10 mouse cellular contexts compared by ENCODE assay signal in genomic region chr3:62215806-62216205, GRCm38 (mm10).
DNase-seq lines count a peak whose midpoint lies in the region; ATAC-seq and TF ChIP-seq lines count a peak whose summit lies in the region.
"Had no signal": no experiment of that assay in that cellular context is flagged by ENCODE, and none has a peak within 500 bp of the region (broad histone marks: within the 10 kb centered on the region; RNA-seq: fewer than 3 reads in every experiment).

No protein-coding gene starts in this region.

- TF ChIP-seq CTCF in hindbrain, postnatal 0 days (IDR thresholded peaks at IDR 0.05; ENCODE audit: low read depth), result peak; percentile 47

- no peaks in the 10 kb centered on the region for H3K9me3 ChIP-seq in forebrain, embryonic 14.5 days (replicated peaks; ENCODE audit: control insufficient read depth, low read length)
- no peaks in the 10 kb centered on the region for H3K9me3 ChIP-seq in forebrain, embryonic 11.5 days (ENCODE audit: control insufficient read depth, low read length)
- H3K9me3 ChIP-seq in hindbrain, postnatal 0 days (ENCODE audit: low read length), result no peaks in the 10 kb centered on the region
- H3K9me3 ChIP-seq: embryonic facial prominence, embryonic 12.5 days had no signal

- H3K4me2 ChIP-seq in forebrain, embryonic 14.5 days (ENCODE audit: low read length), result no peak overlapping the region
- no peak overlapping the region for H3K4me2 ChIP-seq in forebrain, embryonic 11.5 days (ENCODE audit: low read depth, low read length, severe bottlenecking)
- H3K4me2 ChIP-seq in hindbrain, postnatal 0 days (ENCODE audit: low read depth, low read length), result no peak overlapping the region
- H3K4me2 ChIP-seq: embryonic facial prominence, embryonic 12.5 days had no signal

- ATAC-seq in forebrain, embryonic 14.5 days, result 0 out of 2 replicates have a peak, but pooled peaks have one; percentile 61
- no peak for ATAC-seq in forebrain, embryonic 11.5 days (replicated peaks; ENCODE audit: low FRiP score)
- ATAC-seq in hindbrain, postnatal 0 days, result 0 out of 2 replicates have a peak, but pooled peaks have one; percentile 59

- DNase-seq in forebrain, embryonic 14.5 days (ENCODE audit: low spot score), result peak; percentile 58
- no peak for DNase-seq in forebrain, embryonic 11.5 days (ENCODE audit: low spot score)
- DNase-seq in urinary bladder, postnatal 14 days (ENCODE audit: low spot score), result peak; percentile 65
- no peak for DNase-seq in urinary bladder, postnatal 10 days (ENCODE audit: low spot score)
- peak; percentile 66 for DNase-seq in hindbrain, postnatal 0 days (ENCODE audit: low spot score)
- peak; percentile 44 to 51 for DNase-seq in left cerebral cortex, postnatal 10 days (ENCODE audit: extremely low spot score in 1 of 2, low spot score in 2 of 2)
- peak; percentile 74 to 84 for DNase-seq in right cerebral cortex, postnatal 10 days (ENCODE audit: low spot score in 2 of 2)
- no peak for DNase-seq in thymus, postnatal 10 days (ENCODE audit: low spot score in 2 of 2)

- H3K9ac ChIP-seq in forebrain, embryonic 14.5 days (ENCODE audit: low read length), result no peak overlapping the region
- H3K9ac ChIP-seq in forebrain, embryonic 11.5 days (ENCODE audit: low read length), result no peak overlapping the region
- no peak overlapping the region for H3K9ac ChIP-seq in hindbrain, postnatal 0 days (replicated peaks; ENCODE audit: low read length)
- H3K9ac ChIP-seq: embryonic facial prominence, embryonic 12.5 days; liver, embryonic 14.5 days had no signal

- H3K27ac ChIP-seq in forebrain, embryonic 14.5 days (ENCODE audit: low read depth, low read length), result no peak overlapping the region
- H3K27ac ChIP-seq in forebrain, embryonic 11.5 days (ENCODE audit: low read depth, low read length), result no peak overlapping the region
- H3K27ac ChIP-seq in hindbrain, postnatal 0 days, result no peak overlapping the region
- H3K27ac ChIP-seq: embryonic facial prominence, embryonic 12.5 days; liver, embryonic 14.5 days had no signal

- no peaks in the 10 kb centered on the region for H3K27me3 ChIP-seq in forebrain, embryonic 14.5 days (replicated peaks; ENCODE audit: control insufficient read depth, insufficient read depth, low read length)
- no peaks in the 10 kb centered on the region for H3K27me3 ChIP-seq in forebrain, embryonic 11.5 days (ENCODE audit: control insufficient read depth, insufficient read depth, low read length)
- H3K27me3 ChIP-seq in hindbrain, postnatal 0 days (ENCODE audit: insufficient read depth, low read length), result no peaks in the 10 kb centered on the region
- H3K27me3 ChIP-seq: embryonic facial prominence, embryonic 12.5 days had no signal

- no peaks in the 10 kb centered on the region for H3K36me3 ChIP-seq in forebrain, embryonic 14.5 days (ENCODE audit: control insufficient read depth, insufficient read depth, low read length)
- H3K36me3 ChIP-seq in forebrain, embryonic 11.5 days (ENCODE audit: control insufficient read depth, insufficient read depth, low read length), result no peaks in the 10 kb centered on the region
- H3K36me3 ChIP-seq in hindbrain, postnatal 0 days (ENCODE audit: insufficient read depth, low read length), result no peaks in the 10 kb centered on the region
- H3K36me3 ChIP-seq: embryonic facial prominence, embryonic 12.5 days had no signal

- intact Hi-C loops in left cerebral cortex, postnatal 10 days (cut with DNase I), result loop anchor here (5.0 kb wide), 3 partner anchors 126 to 241 kb away; no protein-coding TSS in a partner anchor

- H3K4me1 ChIP-seq in forebrain, embryonic 14.5 days (ENCODE audit: control insufficient read depth, insufficient read depth, low read length), result no peaks in the 10 kb centered on the region
- no peaks in the 10 kb centered on the region for H3K4me1 ChIP-seq in forebrain, embryonic 11.5 days (replicated peaks; ENCODE audit: control insufficient read depth, insufficient read depth, low read length)
- no peaks in the 10 kb centered on the region for H3K4me1 ChIP-seq in hindbrain, postnatal 0 days (ENCODE audit: insufficient read depth, low read length)
- H3K4me1 ChIP-seq: embryonic facial prominence, embryonic 12.5 days had no signal

- H3K4me3 ChIP-seq in forebrain, embryonic 14.5 days (ENCODE audit: low read depth, low read length), result no peak overlapping the region
- H3K4me3 ChIP-seq in forebrain, embryonic 11.5 days (ENCODE audit: low read depth, low read length), result no peak overlapping the region
- H3K4me3 ChIP-seq in hindbrain, postnatal 0 days (ENCODE audit: low read length), result no peak overlapping the region
- H3K4me3 ChIP-seq: embryonic facial prominence, embryonic 12.5 days had no signal

Comparison
In these comparisons a context has a peak if more than half of its experiments do, and no peak if none do; other contexts are left out.
1. DNase-seq: peak in forebrain, embryonic 14.5 days (single experiment), urinary bladder, postnatal 14 days (single experiment), hindbrain, postnatal 0 days (single experiment), left cerebral cortex, postnatal 10 days (2 of 2) and right cerebral cortex, postnatal 10 days (2 of 2); none in forebrain, embryonic 11.5 days (single experiment), urinary bladder, postnatal 10 days (single experiment) and thymus, postnatal 10 days (0 of 2).